Mouse (Mus musculus): Measurements from ENCODE around the gene Mafg.

DNA sequence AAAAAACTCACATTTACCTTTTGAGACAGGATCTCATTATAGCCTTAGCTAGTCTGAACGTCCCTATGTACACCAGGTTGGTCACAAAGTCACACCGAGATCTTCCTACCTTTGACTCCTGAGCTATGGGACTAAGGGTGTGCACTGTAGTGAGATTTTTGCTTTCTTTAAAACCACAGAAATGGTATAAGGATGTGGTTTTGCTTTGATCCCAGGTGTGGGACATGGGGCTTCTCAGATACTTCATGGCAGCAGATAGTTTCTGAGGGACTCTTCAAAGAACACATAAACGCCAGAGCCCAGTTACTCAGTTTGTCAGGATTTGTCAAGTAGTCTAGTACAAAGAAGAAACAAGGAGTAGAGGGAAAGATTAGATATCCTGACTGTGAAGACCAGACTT is 32.7 kb downstream of the Mafg start:
- no peak for TF ChIP-seq CTCF (IDR thresholded peaks at IDR 0.05; ENCODE audit: extremely low read depth, insufficient read length, insufficient replicate concordance, low read depth, low read length)
- no peak for TF ChIP-seq POLR2A (IDR thresholded peaks at IDR 0.05; ENCODE audit: low read depth, low read length)

Data from small intestine, adult 2 months (tissue).